Mouse (Mus musculus): Measurements from ENCODE around the gene Hypk. TPM values are rescaled to one million over a fixed set of nuclear protein-coding genes. Genes with fewer than 3 reads are reported as not detected.

The Hypk gene
- polyA plus RNA-seq, 1 experiment from 2014 or later: 105 TPM

- 1% methylated on average over 27 of the region's 30 CpGs for WGBS
- no peak for ATAC-seq (ENCODE audit: insufficient read depth, low FRiP score, low TSS enrichment)
- no peak overlapping the region for H3K27ac ChIP-seq (ENCODE audit: low read depth, low read length)
These were observed 10.6 kb upstream of the Hypk start for GRCm38 (mm10) chr2:121442259-121443067.

GRCm38 (mm10) chr2:121443068-121443349 lies 10.1 kb upstream of the Hypk start:
- H3K27me3 ChIP-seq (ENCODE audit: control insufficient read depth, insufficient read depth, low read length): peaks cover 18% of the 10 kb centered on the region
- H3K9ac ChIP-seq (ENCODE audit: low read length): 0 out of 2 replicates have a peak overlapping the region, but pooled peaks have one; percentile 10
- no peaks in the 10 kb centered on the region for H3K36me3 ChIP-seq (ENCODE audit: control insufficient read depth, insufficient read depth, low read length)
- no peak overlapping the region for H3K27ac ChIP-seq (ENCODE audit: low read depth, low read length)
- no peak for ATAC-seq (ENCODE audit: insufficient read depth, low FRiP score, low TSS enrichment)
- H3K4me2 ChIP-seq (ENCODE audit: low read depth): peak overlapping the region; percentile 57
- H3K4me1 ChIP-seq (ENCODE audit: control insufficient read depth, insufficient read depth, low read length): peaks cover 9% of the 10 kb centered on the region
- H3K4me3 ChIP-seq (ENCODE audit: low read depth, low read length): peak overlapping the region; percentile 33; the same call in 1 of the 2 replicates
- 10% methylated on average over 8 of the region's 8 CpGs for WGBS
- no peak for DNase-seq (ENCODE audit: low spot score)
- H3K9me3 ChIP-seq (ENCODE audit: control insufficient read depth, low read length): no peaks in the 10 kb centered on the region

More at GRCm38 (mm10) chr2:121442259-121443067, 10.6 kb upstream of the Hypk start:
- DNase-seq (ENCODE audit: low spot score): peak; percentile 46
- peaks cover 2% of the 10 kb centered on the region; the same call in 1 of the 2 replicates for H3K36me3 ChIP-seq (ENCODE audit: control insufficient read depth, insufficient read depth, low read length)
- H3K9me3 ChIP-seq (ENCODE audit: control insufficient read depth, low read length): no peaks in the 10 kb centered on the region
- peaks cover 18% of the 10 kb centered on the region for H3K27me3 ChIP-seq (ENCODE audit: control insufficient read depth, insufficient read depth, low read length)
- H3K4me2 ChIP-seq (ENCODE audit: low read depth): peak overlapping the region; percentile 57
- peak overlapping the region; percentile 33 for H3K4me3 ChIP-seq (ENCODE audit: low read depth, low read length)
- peaks cover 9% of the 10 kb centered on the region for H3K4me1 ChIP-seq (ENCODE audit: control insufficient read depth, insufficient read depth, low read length)
- peak overlapping the region; percentile 10; the same call in 1 of the 2 replicates for H3K9ac ChIP-seq (ENCODE audit: low read length)

GRCm38 (mm10) chr2:121444178-121444577 lies 8.9 kb upstream of the Hypk start, which contains the start of gene Ell3:
Gene Ell3, minus strand, starts transcription at chr2:121444278.
- ATAC-seq (ENCODE audit: insufficient read depth, low FRiP score, low TSS enrichment): no peak
- H3K4me3 ChIP-seq (ENCODE audit: low read depth, low read length): no peak within 1 kb of the TSS
- WGBS: 86% methylated on average over 1 of the region's 1 CpGs
- peaks cover 18% of the 10 kb centered on the region for H3K27me3 ChIP-seq (ENCODE audit: control insufficient read depth, insufficient read depth, low read length)
- H3K4me1 ChIP-seq (ENCODE audit: control insufficient read depth, insufficient read depth, low read length): peaks cover 9% of the 10 kb centered on the region
- DNase-seq (ENCODE audit: low spot score): no peak
- H3K27ac ChIP-seq (ENCODE audit: low read depth, low read length): no peak within 1 kb of the TSS
- no peaks in the 10 kb centered on the region for H3K36me3 ChIP-seq (ENCODE audit: control insufficient read depth, insufficient read depth, low read length)
- H3K9ac ChIP-seq (ENCODE audit: low read length): no peak within 1 kb of the TSS
- no peaks in the 10 kb centered on the region for H3K9me3 ChIP-seq (ENCODE audit: control insufficient read depth, low read length)
- H3K4me2 ChIP-seq (ENCODE audit: low read depth): no peak within 1 kb of the TSS

- H3K27ac ChIP-seq (ENCODE audit: low read depth, low read length): no peak overlapping the region
These were observed 8.0 kb upstream of the Hypk start for GRCm38 (mm10) chr2:121445117-121445516.

GRCm38 (mm10) chr2:121446506-121446905 lies 6.6 kb upstream of the Hypk start:
- WGBS: 80% methylated on average over 4 of the region's 4 CpGs

More at GRCm38 (mm10) chr2:121445117-121445516, 8.0 kb upstream of the Hypk start:
- DNase-seq (ENCODE audit: low spot score) (no peak), ATAC-seq (ENCODE audit: insufficient read depth, low FRiP score, low TSS enrichment) (no peak)
- Histone ChIP-seq H3K9me3 (ENCODE audit: control insufficient read depth, low read length) (no peaks in the 10 kb centered on the region), H3K4me2 (ENCODE audit: low read depth) (no peak overlapping the region), H3K4me1 (ENCODE audit: control insufficient read depth, insufficient read depth, low read length) (peaks cover 9% of the 10 kb centered on the region), H3K9ac (ENCODE audit: low read length) (no peak overlapping the region), H3K27me3 (ENCODE audit: control insufficient read depth, insufficient read depth, low read length) (peaks cover 18% of the 10 kb centered on the region), H3K36me3 (ENCODE audit: control insufficient read depth, insufficient read depth, low read length) (no peaks in the 10 kb centered on the region), H3K4me3 (ENCODE audit: low read depth, low read length) (no peak overlapping the region)
- WGBS: 87% methylated on average over 3 of the region's 3 CpGs

GRCm38 (mm10) chr2:121447006-121447405 lies 6.1 kb upstream of the Hypk start:
- 90% methylated on average over 3 of the region's 3 CpGs for WGBS
- 0 out of 2 replicates have a peak, but pooled peaks cover 3% of the 10 kb centered on the region for H3K36me3 ChIP-seq (ENCODE audit: control insufficient read depth, insufficient read depth, low read length)
- ATAC-seq (ENCODE audit: insufficient read depth, low FRiP score, low TSS enrichment): no peak
- H3K9ac ChIP-seq (ENCODE audit: low read length): no peak overlapping the region
- peaks cover 7% of the 10 kb centered on the region for H3K4me1 ChIP-seq (ENCODE audit: control insufficient read depth, insufficient read depth, low read length)
- H3K4me3 ChIP-seq (ENCODE audit: low read depth, low read length): no peak overlapping the region
- no peaks in the 10 kb centered on the region for H3K9me3 ChIP-seq (ENCODE audit: control insufficient read depth, low read length)
- peaks cover 8% of the 10 kb centered on the region for H3K27me3 ChIP-seq (ENCODE audit: control insufficient read depth, insufficient read depth, low read length)
- H3K27ac ChIP-seq (ENCODE audit: low read depth, low read length): no peak overlapping the region
- H3K4me2 ChIP-seq (ENCODE audit: low read depth): no peak overlapping the region
- DNase-seq (ENCODE audit: low spot score): no peak

More at GRCm38 (mm10) chr2:121446506-121446905, 6.6 kb upstream of the Hypk start:
- Histone ChIP-seq H3K4me1 (ENCODE audit: control insufficient read depth, insufficient read depth, low read length) (peaks cover 11% of the 10 kb centered on the region), H3K4me2 (ENCODE audit: low read depth) (no peak overlapping the region), H3K9me3 (ENCODE audit: control insufficient read depth, low read length) (no peaks in the 10 kb centered on the region), H3K4me3 (ENCODE audit: low read depth, low read length) (no peak overlapping the region), H3K9ac (ENCODE audit: low read length) (no peak overlapping the region), H3K27me3 (ENCODE audit: control insufficient read depth, insufficient read depth, low read length) (peaks cover 13% of the 10 kb centered on the region), H3K27ac (ENCODE audit: low read depth, low read length) (no peak overlapping the region), H3K36me3 (ENCODE audit: control insufficient read depth, insufficient read depth, low read length) (0 out of 2 replicates have a peak, but pooled peaks cover 2% of the 10 kb centered on the region)
- no peak for DNase-seq (ENCODE audit: low spot score)
- ATAC-seq (ENCODE audit: insufficient read depth, low FRiP score, low TSS enrichment): no peak

- DNase-seq (ENCODE audit: low spot score) (no peak), ATAC-seq (ENCODE audit: insufficient read depth, low FRiP score, low TSS enrichment) (no peak)
- Histone ChIP-seq H3K9ac (ENCODE audit: low read length) (peak overlapping the region; percentile 54), H3K27me3 (ENCODE audit: control insufficient read depth, insufficient read depth, low read length) (no peaks in the 10 kb centered on the region; the same call in 1 of the 2 replicates), H3K9me3 (ENCODE audit: control insufficient read depth, low read length) (no peaks in the 10 kb centered on the region), H3K4me2 (ENCODE audit: low read depth) (peak overlapping the region; percentile 70), H3K4me3 (ENCODE audit: low read depth, low read length) (peak overlapping the region; percentile 99), H3K27ac (ENCODE audit: low read depth, low read length) (peak overlapping the region; percentile 49; the same call in 1 of the 2 replicates), H3K4me1 (ENCODE audit: control insufficient read depth, insufficient read depth, low read length) (peaks cover 2% of the 10 kb centered on the region; the same call in 1 of the 2 replicates), H3K36me3 (ENCODE audit: control insufficient read depth, insufficient read depth, low read length) (0 out of 2 replicates have a peak, but pooled peaks cover 7% of the 10 kb centered on the region)
- WGBS: 19% methylated on average over 9 of the region's 9 CpGs
These were observed 5.0 kb upstream of the Hypk start for GRCm38 (mm10) chr2:121448136-121448535.

GRCm38 (mm10) chr2:121448739-121449535 lies 4.2 kb upstream of the Hypk start, which contains the start of gene Serf2:
Gene Serf2, plus strand, starts transcription at chr2:121449195.
- ATAC-seq (ENCODE audit: insufficient read depth, low FRiP score, low TSS enrichment) (peak; percentile 98), DNase-seq (ENCODE audit: low spot score) (peak; percentile 100)
- H3K27ac ChIP-seq (ENCODE audit: low read depth, low read length): peak within 1 kb of the TSS; percentile 90
- H3K4me1 ChIP-seq (ENCODE audit: control insufficient read depth, insufficient read depth, low read length): peaks cover 2% of the 10 kb centered on the region; the same call in 1 of the 2 replicates
- peak within 1 kb of the TSS; percentile 74 for H3K4me2 ChIP-seq (ENCODE audit: low read depth)
- 0 out of 2 replicates have a peak, but pooled peaks cover 7% of the 10 kb centered on the region for H3K36me3 ChIP-seq (ENCODE audit: control insufficient read depth, insufficient read depth, low read length)
- H3K9me3 ChIP-seq (ENCODE audit: control insufficient read depth, low read length): no peaks in the 10 kb centered on the region
- peak within 1 kb of the TSS; percentile 99 for H3K4me3 ChIP-seq (ENCODE audit: low read depth, low read length)
- peak within 1 kb of the TSS; percentile 95 for H3K9ac ChIP-seq (ENCODE audit: low read length)
- WGBS: under 1% methylated on average over 62 of the region's 74 CpGs
- no peaks in the 10 kb centered on the region for H3K27me3 ChIP-seq (ENCODE audit: control insufficient read depth, insufficient read depth, low read length)

All from neural tube, embryonic 11.5 days (tissue).